Mouse (Mus musculus) megakaryocyte, embryonic 14.5 days (primary cell): Measurements from ENCODE around the gene Papola.

ENCODE experiments used
- FLI1 ChIP-seq: IDR thresholded peaks from 2 replicates; pipeline ENCODE4 v1.6.1; 2012; ENCODE audit warnings: low read length, inconsistent platforms, mixed read lengths
- GATA1 ChIP-seq: IDR thresholded peaks from 3 replicates; pipeline ENCODE4 v1.6.1; 2012; ENCODE audit warnings: mixed read lengths, low read length, inconsistent platforms, borderline replicate concordance

- TF ChIP-seq GATA1, result no peak
- no peak for TF ChIP-seq FLI1
Observed at GRCm38 (mm10) chr12:105854639-105855038, 70.1 kb downstream of the Papola start.
